Mouse (Mus musculus) CD8-positive naive resting alpha-beta T cell, adult 2 months (primary cell): Measurements from ENCODE around the gene Fstl3.

Experiments
- DNase-seq, 2 experiments: peaks; one replicate each; pipeline ENCODE4 v3.0.0; 2022; ENCODE audit warnings: low read depth in 2 of 2, low spot score in 2 of 2

The Fstl3 gene

GRCm38 (mm10) chr10:79808728-79809127 lies 31.7 kb downstream of the Fstl3 start:
- DNase-seq = no peak

- DNase-seq = peak; percentile 80 to 84
Measured at GRCm38 (mm10) chr10:79811736-79812637, 34.9 kb downstream of the Fstl3 start.

GRCm38 (mm10) chr10:79814271-79814842 lies 37.3 kb downstream of the Fstl3 start:
- DNase-seq = no peak

GRCm38 (mm10) chr10:79815671-79816494 lies 38.8 kb downstream of the Fstl3 start:
- no peak for DNase-seq

- no peak for DNase-seq
Measured at GRCm38 (mm10) chr10:79817111-79817510, 40.0 kb downstream of the Fstl3 start.

- no peak for DNase-seq
Measured at GRCm38 (mm10) chr10:79818225-79818624, 41.2 kb downstream of the Fstl3 start.

GRCm38 (mm10) chr10:79819606-79820005 lies 42.5 kb downstream of the Fstl3 start:
- no peak for DNase-seq

- DNase-seq = no peak
Measured at GRCm38 (mm10) chr10:79820277-79820676, 43.2 kb downstream of the Fstl3 start.

GRCm38 (mm10) chr10:79820782-79821181 lies 43.7 kb downstream of the Fstl3 start, which contains the start of gene Misp:
TSS of gene Misp (plus strand) at chr10:79820989.
- DNase-seq = no peak

- DNase-seq = no peak
Measured at GRCm38 (mm10) chr10:79821731-79822130, 44.7 kb downstream of the Fstl3 start.

- DNase-seq = no peak
Measured at GRCm38 (mm10) chr10:79822372-79822771, 45.3 kb downstream of the Fstl3 start.

- DNase-seq = no peak
Measured at GRCm38 (mm10) chr10:79823011-79823410, 45.9 kb downstream of the Fstl3 start.

GRCm38 (mm10) chr10:79824413-79824812 lies 47.3 kb downstream of the Fstl3 start:
- DNase-seq = no peak

GRCm38 (mm10) chr10:79831583-79831982 lies 54.5 kb downstream of the Fstl3 start:
- no peak for DNase-seq
